Mouse (Mus musculus): ENCODE data around the gene Lgals2. TPM values are rescaled to one million over a fixed set of nuclear protein-coding genes. Genes with fewer than 3 reads are reported as not detected.

Gene Lgals2
- not detected in 2 replicates for polyA plus RNA-seq (2014; fragmentation: Nextera tagmentation; extraction: Ambion mirVana)

DNA sequence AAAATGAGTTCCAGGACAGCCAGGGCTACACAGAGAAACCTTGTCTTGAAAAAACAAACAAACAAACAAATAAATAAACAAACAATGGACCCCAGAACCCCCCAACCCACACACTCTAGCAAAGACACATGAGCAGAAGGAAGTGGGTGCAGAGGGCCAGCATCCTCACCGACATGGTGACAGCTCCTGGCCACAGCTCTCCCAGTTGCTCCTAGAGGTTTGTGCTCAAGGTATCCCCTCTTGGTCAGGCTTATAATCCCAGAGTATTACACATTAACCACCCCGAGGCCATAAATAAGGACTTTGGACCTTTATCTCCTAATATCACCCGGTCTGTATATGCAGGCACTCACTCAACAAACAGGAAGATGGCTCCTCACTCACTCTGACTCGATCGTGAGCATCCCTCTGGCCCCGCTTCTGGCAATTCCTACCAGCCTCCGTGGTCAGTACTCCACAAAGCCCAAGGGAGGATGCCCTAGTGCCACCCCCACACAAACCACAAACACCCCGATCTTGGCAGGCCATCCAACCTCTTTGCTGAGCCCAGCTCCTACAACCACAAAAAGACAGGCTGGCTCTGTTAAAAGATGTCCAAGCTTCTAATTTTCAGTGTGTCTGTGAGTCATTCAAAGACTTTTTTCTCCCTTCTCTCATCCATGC lies at the start of gene Lgals2:
Lgals2 (minus strand) TSS at position 227 of the 663 bp plus-strand sequence.
- Histone ChIP-seq H3K9ac (replicated peaks; ENCODE audit: low read depth, low read length) (no peak within 1 kb of the TSS), H3K27me3 (ENCODE audit: control insufficient read depth, insufficient read depth, low read length) (no peaks in the 10 kb centered on the region), H3K36me3 (ENCODE audit: control insufficient read depth, insufficient read depth, low read length) (no peaks in the 10 kb centered on the region), H3K4me3 (ENCODE audit: low read depth, low read length) (no peak within 1 kb of the TSS), H3K4me1 (ENCODE audit: control insufficient read depth, insufficient read depth, low read length) (no peaks in the 10 kb centered on the region), H3K9me3 (ENCODE audit: control insufficient read depth, low read length) (no peaks in the 10 kb centered on the region), H3K4me2 (ENCODE audit: low read depth, low read length) (no peak within 1 kb of the TSS), H3K27ac (ENCODE audit: low read depth, low read length) (no peak within 1 kb of the TSS)
- no peak for ATAC-seq (ENCODE audit: low read depth)
- WGBS, result 76% methylated on average over 8 of the region's 8 CpGs

DNA sequence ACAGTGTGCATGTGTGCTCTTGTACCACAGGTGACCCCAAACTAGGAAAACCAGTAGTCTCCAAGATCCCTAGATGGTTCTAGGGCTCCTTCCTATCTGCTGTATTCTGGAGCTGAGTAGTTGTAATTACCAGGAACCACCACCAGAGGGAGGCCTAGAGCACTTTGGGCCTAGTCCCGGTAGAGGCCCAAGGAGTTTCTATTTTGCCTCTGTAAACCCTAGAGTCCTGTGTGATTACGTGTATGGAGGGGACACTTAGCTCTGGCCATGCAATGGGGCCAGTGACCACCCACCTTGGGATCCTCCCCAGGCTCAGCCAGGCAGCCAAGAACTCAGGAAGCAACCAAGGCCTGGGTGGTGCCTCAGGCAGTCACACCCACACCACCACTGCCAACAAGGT lies 47.9 kb upstream of the Lgals2 start:
- Histone ChIP-seq H3K9me3 (ENCODE audit: control insufficient read depth, low read length) (no peaks in the 10 kb centered on the region), H3K4me1 (ENCODE audit: control insufficient read depth, insufficient read depth, low read length) (peaks cover 5% of the 10 kb centered on the region), H3K27ac (ENCODE audit: low read depth, low read length) (no peak overlapping the region), H3K4me2 (ENCODE audit: low read depth, low read length) (no peak overlapping the region), H3K27me3 (ENCODE audit: control insufficient read depth, insufficient read depth, low read length) (0 out of 2 replicates have a peak, but pooled peaks cover 2% of the 10 kb centered on the region), H3K36me3 (ENCODE audit: control insufficient read depth, insufficient read depth, low read length) (no peaks in the 10 kb centered on the region), H3K9ac (replicated peaks; ENCODE audit: low read depth, low read length) (no peak overlapping the region), H3K4me3 (ENCODE audit: low read depth, low read length) (no peak overlapping the region)
- 12% methylated on average over 2 of the region's 2 CpGs for WGBS
- ATAC-seq (ENCODE audit: low read depth), result peak; percentile 60; the same call in 1 of the 2 replicates

GRCm38 (mm10) chr15:78901422-78901789 lies 46.1 kb upstream of the Lgals2 start:
- Histone ChIP-seq H3K4me2 (ENCODE audit: low read depth, low read length) (no peak overlapping the region), H3K27me3 (ENCODE audit: control insufficient read depth, insufficient read depth, low read length) (0 out of 2 replicates have a peak, but pooled peaks cover 2% of the 10 kb centered on the region), H3K27ac (ENCODE audit: low read depth, low read length) (no peak overlapping the region), H3K4me3 (ENCODE audit: low read depth, low read length) (no peak overlapping the region), H3K9me3 (ENCODE audit: control insufficient read depth, low read length) (no peaks in the 10 kb centered on the region), H3K9ac (replicated peaks; ENCODE audit: low read depth, low read length) (no peak overlapping the region), H3K36me3 (ENCODE audit: control insufficient read depth, insufficient read depth, low read length) (no peaks in the 10 kb centered on the region), H3K4me1 (ENCODE audit: control insufficient read depth, insufficient read depth, low read length) (peaks cover 5% of the 10 kb centered on the region)
- ATAC-seq (ENCODE audit: low read depth), result no peak
- WGBS, result 40% methylated on average over 8 of the region's 8 CpGs

- 23% methylated on average over 18 of the region's 18 CpGs for WGBS
- no peaks in the 10 kb centered on the region for H3K36me3 ChIP-seq (ENCODE audit: control insufficient read depth, insufficient read depth, low read length)
- ATAC-seq (ENCODE audit: low read depth), result no peak
- H3K4me2 ChIP-seq (ENCODE audit: low read depth, low read length), result peak overlapping the region; percentile 57
- no peaks in the 10 kb centered on the region for H3K9me3 ChIP-seq (ENCODE audit: control insufficient read depth, low read length)
- H3K4me1 ChIP-seq (ENCODE audit: control insufficient read depth, insufficient read depth, low read length), result peaks cover 5% of the 10 kb centered on the region
- H3K27me3 ChIP-seq (ENCODE audit: control insufficient read depth, insufficient read depth, low read length), result 0 out of 2 replicates have a peak, but pooled peaks cover 2% of the 10 kb centered on the region
- H3K4me3 ChIP-seq (ENCODE audit: low read depth, low read length), result peak overlapping the region; percentile 29
- no peak overlapping the region; the same call in 1 of the 2 replicates for H3K9ac ChIP-seq (replicated peaks; ENCODE audit: low read depth, low read length)
- H3K27ac ChIP-seq (ENCODE audit: low read depth, low read length), result no peak overlapping the region
Observed at GRCm38 (mm10) chr15:78900585-78901421, 45.5 kb upstream of the Lgals2 start.

DNA sequence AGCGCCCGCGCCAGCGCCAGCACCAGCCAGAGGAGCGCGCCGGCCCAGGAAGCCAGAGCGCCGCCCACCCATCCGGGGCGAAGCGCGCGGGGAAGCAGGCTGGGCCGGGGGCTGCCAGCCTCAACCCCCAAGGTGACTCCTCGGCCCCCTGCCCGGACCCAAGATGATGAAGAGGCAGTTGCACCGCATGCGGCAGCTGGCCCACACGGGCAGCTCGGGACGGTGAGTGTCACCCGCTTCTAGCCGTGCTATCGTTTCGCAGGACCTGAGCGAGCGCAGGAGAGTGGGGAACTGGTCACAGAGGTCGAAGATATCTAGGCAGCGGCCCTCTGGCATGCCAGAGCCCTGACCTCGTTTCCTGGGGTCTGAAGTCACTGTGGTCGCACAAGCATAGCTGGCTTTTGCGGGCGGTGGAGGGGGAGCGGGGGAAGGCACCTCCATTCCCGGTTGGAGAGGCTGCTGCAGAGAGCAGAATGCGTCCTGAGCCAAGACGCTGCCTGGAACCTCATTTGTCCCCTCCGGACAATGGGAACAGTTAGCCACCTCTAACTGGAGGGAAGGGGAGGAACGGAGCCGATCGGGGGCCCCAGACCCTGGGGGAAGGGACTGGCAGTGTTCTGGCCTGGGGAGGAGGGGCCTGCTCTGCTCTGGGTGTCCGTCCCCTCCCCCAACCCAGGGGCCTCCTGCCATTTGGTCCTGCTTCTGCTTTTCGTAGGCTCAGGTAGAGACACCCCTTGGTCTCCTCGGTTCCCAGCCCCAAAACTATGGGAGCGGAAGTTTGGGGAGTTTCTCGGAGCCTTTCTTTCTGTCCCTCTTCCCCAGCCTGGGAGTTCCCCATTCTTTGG lies 44.6 kb upstream of the Lgals2 start, which contains the start of gene Sh3bp1:
Sh3bp1 (plus strand) TSS at position 29 of the 845 bp plus-strand sequence.
- Histone ChIP-seq H3K4me3 (ENCODE audit: low read depth, low read length) (peak within 1 kb of the TSS; percentile 29), H3K4me1 (ENCODE audit: control insufficient read depth, insufficient read depth, low read length) (peaks cover 5% of the 10 kb centered on the region), H3K9me3 (ENCODE audit: control insufficient read depth, low read length) (no peaks in the 10 kb centered on the region), H3K4me2 (ENCODE audit: low read depth, low read length) (peak within 1 kb of the TSS; percentile 57), H3K36me3 (ENCODE audit: control insufficient read depth, insufficient read depth, low read length) (0 out of 2 replicates have a peak, but pooled peaks cover under 1% of the 10 kb centered on the region), H3K27me3 (ENCODE audit: control insufficient read depth, insufficient read depth, low read length) (0 out of 2 replicates have a peak, but pooled peaks cover 2% of the 10 kb centered on the region), H3K27ac (ENCODE audit: low read depth, low read length) (no peak within 1 kb of the TSS), H3K9ac (replicated peaks; ENCODE audit: low read depth, low read length) (peak within 1 kb of the TSS; percentile 53)
- ATAC-seq (ENCODE audit: low read depth), result no peak
- 2% methylated on average over 45 of the region's 47 CpGs for WGBS

GRCm38 (mm10) chr15:78899409-78899739 lies 44.0 kb upstream of the Lgals2 start, which contains the start of gene Gm49510:
Gm49510 (plus strand) TSS chr15:78899667.
- H3K4me1 ChIP-seq (ENCODE audit: control insufficient read depth, insufficient read depth, low read length), result peaks cover 5% of the 10 kb centered on the region
- WGBS, result 1% methylated on average over 20 of the region's 20 CpGs
- H3K36me3 ChIP-seq (ENCODE audit: control insufficient read depth, insufficient read depth, low read length), result 0 out of 2 replicates have a peak, but pooled peaks cover 4% of the 10 kb centered on the region
- ATAC-seq (ENCODE audit: low read depth), result no peak
- H3K27me3 ChIP-seq (ENCODE audit: control insufficient read depth, insufficient read depth, low read length), result 0 out of 2 replicates have a peak, but pooled peaks cover 2% of the 10 kb centered on the region
- H3K9me3 ChIP-seq (ENCODE audit: control insufficient read depth, low read length), result no peaks in the 10 kb centered on the region
- H3K9ac ChIP-seq (replicated peaks; ENCODE audit: low read depth, low read length), result peak within 1 kb of the TSS; percentile 53
- peak within 1 kb of the TSS; percentile 57 for H3K4me2 ChIP-seq (ENCODE audit: low read depth, low read length)
- peak within 1 kb of the TSS; percentile 29 for H3K4me3 ChIP-seq (ENCODE audit: low read depth, low read length)
- H3K27ac ChIP-seq (ENCODE audit: low read depth, low read length), result no peak within 1 kb of the TSS

DNA sequence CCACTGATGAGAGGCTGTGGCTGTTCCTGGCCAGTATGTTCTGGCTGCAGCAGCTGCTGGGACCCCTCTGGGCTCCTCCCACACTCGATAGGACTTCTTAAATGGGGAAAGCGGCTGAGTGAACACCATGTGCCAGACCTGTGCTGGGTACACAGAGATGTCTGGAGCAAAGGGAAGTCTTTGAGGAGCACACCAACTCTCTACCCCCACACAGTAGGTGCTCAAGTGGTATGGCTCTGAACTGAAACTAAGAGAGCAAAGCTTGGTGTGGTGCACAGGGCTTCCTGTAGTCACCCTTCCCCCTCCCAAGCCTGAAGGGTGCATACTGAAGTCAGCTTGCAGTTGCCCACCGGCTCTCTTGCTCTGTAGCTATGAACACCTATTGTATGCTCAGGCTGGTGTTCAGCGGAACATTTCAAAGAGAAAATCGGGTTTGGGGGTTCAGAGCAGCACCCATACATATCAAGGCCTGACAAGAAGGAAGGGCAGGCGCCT lies 43.2 kb upstream of the Lgals2 start:
- H3K27ac ChIP-seq (ENCODE audit: low read depth, low read length), result no peak overlapping the region
- H3K27me3 ChIP-seq (ENCODE audit: control insufficient read depth, insufficient read depth, low read length), result 0 out of 2 replicates have a peak, but pooled peaks cover 2% of the 10 kb centered on the region
- WGBS, result 62% methylated on average over 6 of the region's 6 CpGs
- no peak overlapping the region for H3K9ac ChIP-seq (replicated peaks; ENCODE audit: low read depth, low read length)
- peaks cover 5% of the 10 kb centered on the region for H3K4me1 ChIP-seq (ENCODE audit: control insufficient read depth, insufficient read depth, low read length)
- ATAC-seq (ENCODE audit: low read depth), result no peak
- H3K4me3 ChIP-seq (ENCODE audit: low read depth, low read length), result no peak overlapping the region
- 0 out of 2 replicates have a peak, but pooled peaks cover 4% of the 10 kb centered on the region for H3K36me3 ChIP-seq (ENCODE audit: control insufficient read depth, insufficient read depth, low read length)
- no peak overlapping the region for H3K4me2 ChIP-seq (ENCODE audit: low read depth, low read length)
- H3K9me3 ChIP-seq (ENCODE audit: control insufficient read depth, low read length), result no peaks in the 10 kb centered on the region

DNA sequence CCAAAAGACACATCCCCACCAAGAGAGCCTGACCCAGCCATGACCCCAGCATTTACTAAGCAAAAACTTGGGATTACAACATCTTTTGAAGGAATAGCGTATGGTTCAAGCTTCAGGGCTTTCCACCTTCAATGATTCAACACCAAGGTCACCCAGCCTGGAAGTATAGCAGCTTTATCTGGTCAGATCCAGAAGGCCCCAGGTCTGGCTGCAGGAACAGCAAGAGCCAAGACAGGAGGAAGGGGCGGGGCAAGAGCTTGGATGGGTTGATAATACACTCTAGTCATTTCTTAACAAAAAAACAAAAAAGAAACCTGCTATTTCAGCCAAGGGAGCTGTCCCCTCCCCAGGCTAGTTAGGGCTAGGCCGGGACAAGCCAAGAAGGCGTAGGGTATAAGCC lies 42.2 kb upstream of the Lgals2 start:
- Histone ChIP-seq H3K4me1 (ENCODE audit: control insufficient read depth, insufficient read depth, low read length) (peaks cover 5% of the 10 kb centered on the region), H3K9ac (replicated peaks; ENCODE audit: low read depth, low read length) (no peak overlapping the region), H3K9me3 (ENCODE audit: control insufficient read depth, low read length) (no peaks in the 10 kb centered on the region), H3K27me3 (ENCODE audit: control insufficient read depth, insufficient read depth, low read length) (0 out of 2 replicates have a peak, but pooled peaks cover 2% of the 10 kb centered on the region), H3K36me3 (ENCODE audit: control insufficient read depth, insufficient read depth, low read length) (peaks cover 15% of the 10 kb centered on the region; the same call in 1 of the 2 replicates), H3K4me2 (ENCODE audit: low read depth, low read length) (no peak overlapping the region), H3K27ac (ENCODE audit: low read depth, low read length) (no peak overlapping the region), H3K4me3 (ENCODE audit: low read depth, low read length) (no peak overlapping the region)
- 95% methylated on average over 4 of the region's 4 CpGs for WGBS
- ATAC-seq (ENCODE audit: low read depth), result no peak

All from neural tube, embryonic 14.5 days (tissue).